Mouse (Mus musculus) thymus, adult 2 months (tissue): ENCODE data around the gene Trmt1.

Source experiments
- CTCF ChIP-seq: fragments of 200-500 bp; IDR thresholded peaks from 2 replicates; pipeline ENCODE4 v1.5.1; 2012; ENCODE audit warnings: mild to moderate bottlenecking, control low read depth, low read length, moderate library complexity, borderline replicate concordance; ENCODE audit not compliant: control insufficient read depth, poor library complexity, insufficient read depth; ENCODE audit errors: extremely low read depth
- POLR2A ChIP-seq: fragments of 200-500 bp; IDR thresholded peaks from 2 replicates; pipeline ENCODE4 v1.6.1; 2012; ENCODE audit warnings: mild to moderate bottlenecking, low read length, control low read depth, moderate library complexity; ENCODE audit not compliant: control insufficient read depth, poor library complexity, insufficient read depth; ENCODE audit errors: extremely low read depth

GRCm38 (mm10) chr8:84716790-84717189, 30.7 kb downstream of the Trmt1 start:
- TF ChIP-seq POLR2A: no peak
- TF ChIP-seq CTCF: no peak
